Mouse (Mus musculus): ENCODE measurements around the gene Lamtor2.

Gene Lamtor2

DNA sequence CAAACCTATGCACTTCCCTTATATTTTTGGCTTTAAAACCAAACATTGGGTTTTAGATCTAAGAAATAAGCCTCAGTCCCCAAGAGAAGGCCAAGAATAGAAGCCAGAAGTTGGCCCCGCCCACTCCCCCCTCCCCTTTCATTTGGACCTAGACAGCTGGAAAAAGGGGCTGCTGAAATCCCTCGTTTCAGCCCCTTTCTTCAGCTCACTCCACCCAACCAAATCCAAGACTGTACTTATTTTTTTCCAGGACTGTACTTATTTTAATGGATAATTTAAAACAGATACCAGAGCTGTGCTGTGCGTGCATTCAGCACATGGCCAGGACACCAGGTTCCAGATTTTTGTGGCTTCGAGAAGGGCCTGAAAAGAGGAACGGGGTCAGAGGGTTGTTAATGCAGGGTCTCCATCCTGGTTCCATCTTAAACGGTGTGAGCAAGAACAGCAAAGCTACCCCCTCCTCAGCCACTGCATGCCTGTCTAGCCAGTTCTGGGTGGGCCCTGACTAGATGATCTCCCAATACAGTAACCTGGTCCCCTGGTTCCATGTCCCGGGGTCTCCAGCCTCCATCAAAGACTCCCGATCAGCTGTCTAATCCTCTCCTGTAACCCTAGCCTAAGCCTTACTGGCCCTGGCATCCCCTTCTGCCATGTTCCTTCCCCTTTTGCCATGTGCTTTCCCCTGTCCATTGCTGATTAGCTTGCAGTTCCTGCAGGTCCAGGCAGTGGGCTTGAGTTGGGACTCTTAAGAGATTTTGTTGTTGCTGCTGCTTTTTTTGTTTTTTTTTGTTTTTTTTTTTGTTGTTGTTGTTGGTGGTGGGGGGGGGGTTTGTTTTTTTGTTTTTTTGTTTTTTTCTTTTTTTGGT lies 48.8 kb downstream of the Lamtor2 start:
- DNase-seq (ENCODE audit: low read depth, low spot score) = no peak

DNA sequence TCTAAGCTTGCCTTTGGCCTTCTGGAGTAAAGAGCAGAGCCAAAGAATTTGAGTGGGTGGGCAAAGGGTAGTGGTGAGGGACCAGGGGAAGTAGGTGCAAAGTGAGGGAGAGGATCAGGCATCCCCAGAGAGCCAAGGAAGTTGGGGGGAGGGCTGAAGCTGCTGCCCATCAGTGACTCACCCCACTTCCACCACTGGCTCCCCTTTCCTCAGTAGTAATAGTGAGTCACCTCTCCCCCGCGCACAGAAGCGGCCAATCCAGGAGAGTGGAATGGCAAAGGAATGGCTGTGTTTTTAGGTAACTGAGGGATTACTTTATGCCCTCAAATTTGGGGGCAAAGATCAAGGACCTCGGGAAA lies 49.4 kb downstream of the Lamtor2 start:
- DNase-seq (ENCODE audit: low read depth, low spot score) = no peak

DNA sequence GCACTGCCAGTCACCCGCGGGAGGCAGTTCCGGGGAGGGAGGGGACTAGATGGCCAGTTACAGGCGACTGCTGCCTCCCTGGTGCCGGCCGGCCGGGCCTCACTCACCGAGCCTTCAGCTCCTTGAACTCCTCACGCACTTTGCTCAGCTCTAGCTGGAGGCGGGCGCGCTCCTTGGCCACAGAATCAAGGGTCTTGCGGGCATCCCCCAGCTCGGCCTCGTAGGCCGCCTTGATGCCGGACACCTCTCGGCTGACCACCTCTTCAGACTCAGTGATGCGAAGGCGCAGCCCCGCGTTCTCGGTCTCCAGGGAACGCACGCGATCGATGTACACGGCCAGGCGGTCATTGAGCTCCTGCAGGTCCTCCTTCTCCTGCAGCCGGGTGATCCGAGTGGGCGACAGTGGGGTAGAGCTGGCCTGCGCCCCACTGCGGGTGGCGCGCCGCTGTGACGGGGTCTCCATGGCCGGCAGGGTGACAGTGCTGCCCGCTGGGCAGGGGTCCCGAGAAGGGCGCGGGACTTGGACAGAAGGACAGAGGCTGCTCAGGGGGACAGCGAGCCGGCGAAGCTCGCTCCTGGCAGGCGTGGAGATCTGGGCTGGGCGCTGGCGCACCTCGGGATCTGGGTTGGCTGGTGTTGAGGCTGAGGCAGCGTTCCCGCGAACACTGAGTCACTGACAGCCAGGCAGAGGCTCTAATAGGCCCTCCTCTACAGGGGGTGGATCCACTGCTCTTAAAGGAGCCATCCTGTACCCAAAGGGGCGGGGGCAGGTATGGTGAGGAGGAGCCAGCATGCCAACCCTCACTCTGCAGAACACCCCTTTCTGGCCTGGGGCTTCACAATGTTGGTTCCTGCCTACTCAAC lies 50.0 kb downstream of the Lamtor2 start:
- DNase-seq (ENCODE audit: low read depth, low spot score) = peak; percentile 86

DNA sequence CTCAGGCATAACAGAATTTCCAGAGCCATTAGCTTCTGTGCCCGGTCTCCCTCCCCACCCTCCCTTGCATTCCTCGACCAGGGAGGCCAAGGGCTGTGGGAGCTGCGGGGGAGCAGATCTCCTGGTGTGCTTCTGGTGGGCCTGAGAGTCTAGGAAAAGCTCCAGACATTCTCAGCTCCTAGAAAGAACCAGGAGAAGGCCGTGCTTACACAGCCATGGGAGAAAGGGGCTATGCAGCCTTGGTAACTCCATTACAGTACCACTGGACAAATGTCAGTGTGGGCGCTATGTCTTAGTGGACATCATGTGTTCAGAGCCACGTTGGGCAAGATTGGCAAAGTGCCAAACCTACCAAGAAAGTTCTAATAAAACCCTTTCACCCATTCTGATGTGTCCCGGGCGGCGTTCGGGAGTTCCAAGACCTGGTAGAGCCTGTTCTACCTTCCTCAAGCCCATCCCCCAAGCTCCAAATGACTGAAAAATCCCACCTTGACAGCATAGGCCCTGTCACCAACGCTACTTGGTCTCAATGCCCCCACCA lies 50.8 kb downstream of the Lamtor2 start:
- DNase-seq (ENCODE audit: low read depth, low spot score) = no peak

DNA sequence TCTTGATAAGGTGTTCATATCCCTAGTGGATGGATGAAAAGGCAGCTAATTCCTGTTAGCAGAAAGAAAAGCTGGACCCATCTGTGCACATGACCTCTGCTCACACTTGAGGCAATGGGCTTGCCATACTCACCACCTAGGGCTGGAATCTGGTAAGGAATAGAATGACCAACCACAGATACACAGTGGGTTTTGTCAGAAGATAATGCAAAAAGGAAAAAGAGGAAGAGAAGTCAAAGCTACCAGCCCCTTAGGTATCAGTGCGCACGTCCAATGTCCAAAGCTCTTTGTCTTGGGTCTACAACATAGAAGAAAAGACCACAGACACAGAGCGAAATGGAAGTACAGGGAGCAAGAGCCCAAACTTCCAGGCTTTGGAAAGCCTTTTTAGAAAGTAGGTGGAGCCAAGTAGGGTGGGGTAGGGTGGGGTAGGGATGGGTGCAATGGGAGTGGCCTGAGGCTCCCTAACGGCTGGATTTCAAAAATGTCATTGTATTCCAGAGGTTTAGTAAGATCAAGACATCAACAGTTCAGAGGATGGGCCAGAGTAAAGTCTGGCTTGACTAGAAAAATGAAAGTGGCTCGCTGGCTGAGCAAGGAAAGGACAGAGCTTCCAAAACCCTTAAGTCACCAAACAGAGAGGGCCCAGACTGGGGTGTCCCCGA lies 51.4 kb downstream of the Lamtor2 start:
- DNase-seq (ENCODE audit: low read depth, low spot score) = no peak

DNA sequence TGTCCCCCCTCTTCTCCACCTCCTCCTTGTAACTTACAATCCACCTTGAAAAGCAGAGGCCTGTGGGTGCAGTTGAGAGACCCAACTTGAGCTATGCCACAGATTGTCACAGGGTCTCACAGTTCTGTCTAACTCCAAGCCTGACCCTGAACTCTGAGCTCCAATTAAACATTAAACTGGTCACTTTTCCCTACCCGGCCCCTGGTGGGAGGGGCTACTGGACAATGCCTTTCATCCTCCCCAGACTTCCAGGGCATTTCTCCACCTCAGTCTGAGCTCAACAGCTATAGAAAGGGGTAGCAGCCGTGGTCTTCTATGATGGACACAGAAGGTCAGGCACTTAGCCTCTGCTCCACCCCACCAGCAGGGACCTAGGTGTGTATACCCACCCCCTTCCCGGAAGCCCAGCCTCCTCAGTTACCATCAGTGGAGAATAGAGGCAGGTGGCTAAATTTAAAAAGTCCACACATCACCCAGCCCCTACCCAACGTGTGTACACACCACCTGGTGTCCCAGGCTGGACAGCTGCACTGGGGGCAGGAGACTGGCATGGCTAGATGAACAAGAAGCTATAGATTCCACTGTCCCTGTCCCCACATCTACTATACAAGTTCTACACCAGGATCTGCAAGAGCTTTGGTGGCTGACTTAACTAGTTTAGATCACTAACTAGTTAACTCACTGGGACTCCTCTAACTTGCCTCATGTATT lies 52.1 kb downstream of the Lamtor2 start:
- DNase-seq (ENCODE audit: low read depth, low spot score) = no peak

DNA sequence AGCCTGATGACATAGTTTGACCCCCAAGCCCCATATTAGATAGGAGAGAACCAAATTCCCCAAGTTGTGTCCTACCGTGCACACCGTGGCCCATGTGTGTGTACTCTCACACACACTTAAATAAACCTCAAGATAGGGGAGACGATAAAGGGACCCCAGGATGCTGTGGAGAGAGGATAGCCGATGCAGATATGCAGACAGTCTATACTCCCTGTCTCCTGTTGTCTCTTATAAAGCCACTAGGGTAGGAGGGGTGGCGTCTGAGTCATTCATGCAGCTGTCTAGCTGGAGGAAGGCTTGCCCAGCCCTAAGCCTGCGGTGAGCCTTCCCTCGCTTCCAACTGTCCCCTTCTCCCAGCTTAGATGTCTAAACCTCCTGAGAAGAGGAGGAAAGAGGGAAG lies 52.8 kb downstream of the Lamtor2 start:
- DNase-seq (ENCODE audit: low read depth, low spot score) = no peak
